Mouse (Mus musculus): ENCODE measurements around the gene Cmpk1. TPM values are rescaled to one million over a fixed set of nuclear protein-coding genes. Genes with fewer than 3 reads are reported as not detected.

Gene Cmpk1
- total and polyA plus RNA-seq, 3 experiments = 27.2 to 115 (median 92.1) TPM

- peaks cover 2 to 11% of the 10 kb centered on the region in 2 experiments for H3K4me1 ChIP-seq (ENCODE audit: control insufficient read depth in 1 of 2, insufficient read depth in 2 of 2)
- no peak overlapping the region for H3K27ac ChIP-seq (ENCODE audit: insufficient read depth, low read depth)
- dilution Hi-C loops (cut with MboI; ENCODE audit: extremely low pct_ligation_motif_present, extremely low pct_unique_long_range_greater_than_20kb, low sequenced_read_pairs) (no loop called here), in situ Hi-C loops (cut with MboI; ENCODE audit: low pct_ligation_motif_present, low pct_unique_long_range_greater_than_20kb, low sequenced_read_pairs) (no loop called here)
- H3K27me3 ChIP-seq (replicated peaks) = no peaks in the 10 kb centered on the region
- H3K4me2 ChIP-seq (ENCODE audit: insufficient read depth, low read depth, poor library complexity, severe bottlenecking) = no peak overlapping the region
- peaks cover 7% of the 10 kb centered on the region for H3K9me3 ChIP-seq (replicated peaks; ENCODE audit: low read length)
- no peaks in the 10 kb centered on the region for H3K36me3 ChIP-seq (replicated peaks in 1 of 2; ENCODE audit: control insufficient read depth in 1 of 2, insufficient read depth in 1 of 2, low read length in 1 of 2)
- no peak overlapping the region for H3K4me3 ChIP-seq (replicated peaks in 1 of 3; ENCODE audit: low read depth in 2 of 3, low read length in 2 of 3, poor library complexity in 1 of 3)
- no peak for TF ChIP-seq CHD1 (IDR thresholded peaks at IDR 0.05; ENCODE audit: low read depth, low read length)
- TF ChIP-seq UBTF (IDR thresholded peaks at IDR 0.05; ENCODE audit: low read depth, low read length) = no peak
- no peak for TF ChIP-seq NRF1 (IDR thresholded peaks at IDR 0.05; ENCODE audit: low read depth, low read length)
- no peak for TF ChIP-seq PAX5 (IDR thresholded peaks at IDR 0.05; ENCODE audit: low read length)
- TF ChIP-seq POLR2AphosphoS2 (IDR thresholded peaks at IDR 0.05; ENCODE audit: low read depth, low read length) = no peak
- TF ChIP-seq ZNF384 (IDR thresholded peaks at IDR 0.05; ENCODE audit: low read depth, low read length) = no peak
- no peak for TF ChIP-seq HCFC1 (IDR thresholded peaks at IDR 0.05; ENCODE audit: low read depth, low read length)
- TF ChIP-seq MAFK (IDR thresholded peaks at IDR 0.05; ENCODE audit: insufficient replicate concordance, low read length) = no peak
- TF ChIP-seq JUN (IDR thresholded peaks at IDR 0.05; ENCODE audit: insufficient read depth, low read depth, low read length) = no peak
- no peak for TF ChIP-seq CHD2 (IDR thresholded peaks at IDR 0.05; ENCODE audit: low read length)
- TF ChIP-seq GABPA (IDR thresholded peaks at IDR 0.05; ENCODE audit: insufficient replicate concordance, low read depth, low read length) = no peak
- TF ChIP-seq MAZ (IDR thresholded peaks at IDR 0.05; ENCODE audit: low read depth, low read length) = no peak
- no peak for TF ChIP-seq ELF1 (IDR thresholded peaks at IDR 0.05; ENCODE audit: low read depth, low read length)
- TF ChIP-seq USF1 (IDR thresholded peaks at IDR 0.05; ENCODE audit: low read depth, low read length) = no peak
- no peak for TF ChIP-seq POLR2A (IDR thresholded peaks at IDR 0.05; ENCODE audit: low read depth, low read length)
- no peak for TF ChIP-seq IRF4 (IDR thresholded peaks at IDR 0.05; ENCODE audit: low read depth, low read length)
- TF ChIP-seq MXI1 (IDR thresholded peaks at IDR 0.05; ENCODE audit: low read depth, low read length) = no peak
- no peak for TF ChIP-seq SIN3A (IDR thresholded peaks at IDR 0.05; ENCODE audit: low read length)
- no peaks in the 10 kb centered on the region for H3K79me2 ChIP-seq (replicated peaks; ENCODE audit: control insufficient read depth, extremely low read depth, insufficient read depth, poor library complexity, severe bottlenecking)
- H3K9ac ChIP-seq (ENCODE audit: insufficient read depth, low read depth) = no peak overlapping the region
- no peak for DNase-seq (ENCODE audit: extremely low read depth)
Observed at GRCm38 (mm10) chr4:114929155-114929554, 57.9 kb downstream of the Cmpk1 start.

DNA sequence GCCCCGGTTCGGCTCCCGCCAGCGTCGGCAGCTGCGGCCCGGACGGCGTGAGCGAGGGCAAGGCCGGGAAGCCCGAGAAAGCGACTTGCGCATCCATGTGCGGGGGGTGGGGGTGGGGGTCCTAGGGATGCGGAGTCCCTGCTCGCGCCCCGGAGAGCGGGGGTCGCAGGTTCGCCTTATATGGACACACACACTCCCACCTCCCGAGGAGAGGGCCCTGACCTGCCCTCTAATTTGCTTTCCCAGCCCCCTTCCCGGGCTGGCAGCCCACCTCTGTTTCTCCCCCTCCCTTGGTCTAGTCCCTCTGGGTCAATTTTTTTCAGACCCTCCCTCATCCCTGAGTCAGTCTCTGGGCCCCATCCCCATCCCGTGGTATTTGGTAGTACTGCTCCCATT lies 61.1 kb downstream of the Cmpk1 start, which contains the start of gene Foxe3:
Gene Foxe3 (minus strand): TSS at position 97 of the 396 bp plus-strand sequence.
- no peaks in the 10 kb centered on the region for H3K79me2 ChIP-seq (replicated peaks; ENCODE audit: control insufficient read depth, extremely low read depth, insufficient read depth, poor library complexity, severe bottlenecking)
- no peak within 1 kb of the TSS for H3K27ac ChIP-seq (ENCODE audit: insufficient read depth, low read depth)
- in situ Hi-C loops (cut with MboI; ENCODE audit: low pct_ligation_motif_present, low pct_unique_long_range_greater_than_20kb, low sequenced_read_pairs) = no loop called here
- dilution Hi-C loops (cut with MboI; ENCODE audit: extremely low pct_ligation_motif_present, extremely low pct_unique_long_range_greater_than_20kb, low sequenced_read_pairs) = no loop called here
- H3K4me1 ChIP-seq (ENCODE audit: control insufficient read depth in 1 of 2, insufficient read depth in 2 of 2) = peaks cover 0 to 10% of the 10 kb centered on the region in 2 experiments; a peak in 3 of 4 replicates
- no peaks in the 10 kb centered on the region for H3K36me3 ChIP-seq (replicated peaks in 1 of 2; ENCODE audit: control insufficient read depth in 1 of 2, insufficient read depth in 1 of 2, low read length in 1 of 2)
- DNase-seq (ENCODE audit: extremely low read depth) = no peak
- H3K9me3 ChIP-seq (replicated peaks; ENCODE audit: low read length) = peaks cover 7% of the 10 kb centered on the region
- TF ChIP-seq KAT2A (IDR thresholded peaks at IDR 0.05; ENCODE audit: insufficient replicate concordance, low read length) (no peak), CHD2 (IDR thresholded peaks at IDR 0.05; ENCODE audit: low read length) (no peak), ZMIZ1 (IDR thresholded peaks at IDR 0.05; ENCODE audit: low read depth, low read length) (no peak), NRF1 (IDR thresholded peaks at IDR 0.05; ENCODE audit: low read depth, low read length) (no peak), SMC3 (IDR thresholded peaks at IDR 0.05; ENCODE audit: low read depth, low read length) (no peak), MAX (IDR thresholded peaks at IDR 0.05; ENCODE audit: low read length) (no peak), SIN3A (IDR thresholded peaks at IDR 0.05; ENCODE audit: low read length) (no peak), RCOR1 (conservative IDR thresholded peaks at IDR 0.05; ENCODE audit: low read depth, low read length) (no peak), CTCF (conservative IDR thresholded peaks at IDR 0.05 in 1 of 2, IDR thresholded peaks at IDR 0.05 in 1 of 2; ENCODE audit: low read depth in 2 of 2, low read length in 2 of 2) (no peak), MXI1 (IDR thresholded peaks at IDR 0.05; ENCODE audit: low read depth, low read length) (no peak), GABPA (IDR thresholded peaks at IDR 0.05; ENCODE audit: insufficient replicate concordance, low read depth, low read length) (no peak), MEF2A (IDR thresholded peaks at IDR 0.05; ENCODE audit: borderline replicate concordance, low read depth, low read length) (no peak), USF2 (conservative IDR thresholded peaks at IDR 0.05; ENCODE audit: low read depth, low read length) (no peak), POLR2AphosphoS2 (IDR thresholded peaks at IDR 0.05; ENCODE audit: low read depth, low read length) (no peak), IRF4 (IDR thresholded peaks at IDR 0.05; ENCODE audit: low read depth, low read length) (no peak)
- H3K9ac ChIP-seq (ENCODE audit: insufficient read depth, low read depth) = no peak within 1 kb of the TSS
- H3K4me2 ChIP-seq (ENCODE audit: insufficient read depth, low read depth, poor library complexity, severe bottlenecking) = no peak within 1 kb of the TSS
- H3K27me3 ChIP-seq (replicated peaks) = no peaks in the 10 kb centered on the region
- H3K4me3 ChIP-seq (replicated peaks in 1 of 3; ENCODE audit: low read depth in 2 of 3, low read length in 2 of 3, poor library complexity in 1 of 3) = no peak within 1 kb of the TSS

Data from CH12.LX (cell line).